Comparison of ENCODE assay signal across 27 mouse cellular contexts in genomic region chr13:39881066-39881465, GRCm38 (mm10).
"Had no signal": no experiment of that assay in that cellular context is flagged by ENCODE, and none has a peak within 500 bp of the region (broad histone marks: within the 10 kb centered on the region; RNA-seq: fewer than 3 reads in every experiment).

No protein-coding gene starts in this region.

- H3K4me2 ChIP-seq: heart, embryonic 11.5 days; heart, embryonic 13.5 days; heart, embryonic 15.5 days; hindbrain, embryonic 13.5 days; hindbrain, embryonic 15.5 days; kidney, embryonic 15.5 days; limb, embryonic 13.5 days; limb, embryonic 15.5 days; liver, embryonic 11.5 days had no signal

- H3K27ac ChIP-seq: gastrocnemius, adult 2 months; heart, adult 2 months; heart, embryonic 13.5 days; heart, embryonic 15.5 days; hindbrain, embryonic 13.5 days; hindbrain, embryonic 15.5 days; hindbrain, postnatal 0 days; kidney, embryonic 15.5 days; kidney, postnatal 0 days; limb, embryonic 13.5 days; limb, embryonic 15.5 days; liver, embryonic 14.5 days had no signal

- H3K27me3 ChIP-seq: heart, embryonic 13.5 days; heart, embryonic 15.5 days; kidney, embryonic 15.5 days; limb, embryonic 13.5 days; limb, embryonic 15.5 days had no signal

- H3K9ac ChIP-seq: heart, embryonic 13.5 days; heart, embryonic 15.5 days; hindbrain, embryonic 13.5 days; hindbrain, embryonic 15.5 days; kidney, embryonic 15.5 days; limb, embryonic 13.5 days; limb, embryonic 15.5 days; liver, embryonic 14.5 days had no signal

- ATAC-seq: hindbrain, postnatal 0 days; intestine, embryonic 16.5 days had no signal

- DNase-seq: gastrocnemius, adult 2 months; gastrocnemius, postnatal 14 days; gastrocnemius, postnatal 36 days; heart, adult 2 months; heart, postnatal 14 days; heart, postnatal 36 days; kidney, adult 11 months; kidney, adult 2 months; kidney, adult 9 months; kidney, postnatal 14 days; kidney, postnatal 36 days; layer of hippocampus, adult 9-11 months; layer of hippocampus, postnatal 36 days; left cerebral cortex, postnatal 4 days had no signal

- H3K36me3 ChIP-seq: heart, embryonic 13.5 days; heart, embryonic 15.5 days; hindbrain, embryonic 13.5 days; hindbrain, embryonic 15.5 days; kidney, embryonic 15.5 days; limb, embryonic 13.5 days; limb, embryonic 15.5 days had no signal

- H3K4me1 ChIP-seq: heart, embryonic 13.5 days; heart, embryonic 15.5 days; kidney, embryonic 15.5 days; limb, embryonic 13.5 days; limb, embryonic 15.5 days had no signal

- H3K9me3 ChIP-seq: heart, embryonic 13.5 days; heart, embryonic 15.5 days; hindbrain, embryonic 13.5 days; hindbrain, embryonic 15.5 days; kidney, embryonic 15.5 days; limb, embryonic 13.5 days; limb, embryonic 15.5 days had no signal

- H3K4me3 ChIP-seq: gastrocnemius, adult 2 months; heart, adult 2 months; heart, embryonic 13.5 days; heart, embryonic 15.5 days; hindbrain, embryonic 13.5 days; hindbrain, embryonic 15.5 days; kidney, embryonic 15.5 days; limb, embryonic 13.5 days; limb, embryonic 15.5 days had no signal
